Mouse (Mus musculus): ENCODE results near the gene March2. TPM values are rescaled to one million over a fixed set of nuclear protein-coding genes. Genes with fewer than 3 reads are reported as not detected.

Gene March2
- total RNA-seq, 2 experiments from 2014 or later: 86.1 to 87.2 TPM

DNA sequence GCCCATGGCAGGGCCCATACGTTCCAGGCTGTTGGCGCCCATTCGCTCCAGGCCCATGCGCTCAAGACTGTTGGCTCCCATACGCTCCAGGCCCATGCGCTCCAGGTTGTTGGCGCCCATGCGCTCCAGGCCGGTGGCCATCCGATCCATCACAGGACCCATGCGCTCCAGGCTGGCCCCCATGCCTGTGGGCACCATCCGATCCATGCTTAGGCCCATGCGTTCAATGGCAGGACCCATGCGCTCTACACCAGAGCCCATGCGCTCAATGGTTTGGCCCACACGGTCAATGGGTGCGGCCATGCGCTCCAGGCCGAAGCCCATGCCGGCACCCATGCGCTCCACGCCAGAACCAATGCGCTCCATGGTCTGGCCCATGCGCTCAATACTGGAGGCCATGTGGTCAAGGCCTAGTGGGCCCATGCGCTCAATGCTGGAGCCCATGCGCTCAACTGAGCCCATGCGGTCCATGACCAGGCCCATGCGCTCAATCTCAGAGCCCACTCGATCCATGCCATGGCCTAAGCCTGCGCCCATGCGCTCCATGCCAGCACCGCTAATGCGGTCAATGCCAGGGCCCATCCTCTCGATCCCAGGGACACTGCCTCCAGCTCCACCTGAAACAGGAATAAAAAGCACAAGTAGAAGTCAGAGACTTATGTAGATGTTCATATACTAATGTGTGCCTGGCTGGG, 68.5 kb downstream of the March2 start:
- DNase-seq (ENCODE audit: low spot score in 2 of 2): no peak
- intact Hi-C loops (cut with DNase I): no loop called here

DNA sequence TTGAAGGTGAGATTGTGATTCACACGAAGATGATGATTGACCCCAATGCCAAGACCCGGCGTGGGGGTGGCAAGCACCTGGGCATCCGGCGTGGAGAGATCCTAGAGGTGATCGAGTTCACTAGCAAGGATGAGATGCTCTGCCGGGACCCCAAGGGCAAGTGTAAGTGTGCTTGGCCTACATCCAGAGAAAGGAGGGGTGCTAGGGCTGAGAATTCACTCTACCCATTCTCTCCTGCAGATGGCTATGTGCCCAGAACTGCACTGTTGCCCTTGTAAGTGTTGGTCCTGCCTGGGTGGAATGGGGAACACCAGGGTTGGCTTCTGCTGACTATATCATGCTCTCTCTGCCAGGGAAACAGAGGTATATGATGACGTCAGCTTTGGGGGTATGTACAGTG, 73.4 kb downstream of the March2 start:
- DNase-seq (ENCODE audit: low spot score in 2 of 2): no peak
- intact Hi-C loops (cut with DNase I): no loop called here

DNA sequence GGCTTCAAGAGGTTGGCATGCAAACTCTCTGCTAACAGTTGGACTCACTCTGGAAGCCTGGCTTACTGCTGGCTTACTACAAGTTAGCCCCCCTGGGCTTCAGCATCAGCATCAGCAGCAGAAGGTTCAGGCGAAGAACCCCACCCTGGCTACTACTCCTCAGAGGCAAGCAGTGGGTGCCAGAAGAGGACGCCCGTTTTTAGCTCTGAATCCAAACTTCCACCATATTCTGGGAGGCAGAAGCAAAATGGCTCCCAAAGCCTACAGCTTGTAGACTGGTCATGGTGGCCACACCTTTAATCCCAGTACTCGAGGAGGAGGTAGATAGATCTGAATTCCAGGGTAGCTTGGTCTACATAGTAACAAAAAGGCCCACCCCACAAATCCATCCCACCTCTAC, 74.4 kb downstream of the March2 start:
- intact Hi-C loops (cut with DNase I): no loop called here
- no peak for DNase-seq (ENCODE audit: low spot score in 2 of 2)

DNA sequence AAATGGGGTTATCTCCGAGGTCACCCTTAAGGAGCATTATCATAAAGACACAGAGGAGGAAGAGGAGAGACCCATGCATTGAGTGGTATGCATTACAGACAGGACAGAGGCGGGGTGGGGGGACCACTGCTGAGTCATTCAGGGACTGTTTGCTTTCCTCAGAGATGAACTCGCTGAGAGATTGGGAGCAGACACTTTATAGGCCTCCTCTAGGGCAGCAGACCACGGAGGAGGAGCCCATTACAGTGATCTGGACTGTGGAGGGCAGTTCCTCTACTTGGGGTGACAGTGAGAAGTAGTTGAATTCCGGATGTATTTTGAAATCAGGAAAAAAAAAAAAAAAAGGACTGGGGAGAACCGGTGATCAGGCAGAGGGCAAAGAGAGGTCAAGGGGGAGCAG, 78.7 kb downstream of the March2 start:
- no peak for DNase-seq (ENCODE audit: low spot score in 2 of 2)
- intact Hi-C loops (cut with DNase I): no loop called here

DNA sequence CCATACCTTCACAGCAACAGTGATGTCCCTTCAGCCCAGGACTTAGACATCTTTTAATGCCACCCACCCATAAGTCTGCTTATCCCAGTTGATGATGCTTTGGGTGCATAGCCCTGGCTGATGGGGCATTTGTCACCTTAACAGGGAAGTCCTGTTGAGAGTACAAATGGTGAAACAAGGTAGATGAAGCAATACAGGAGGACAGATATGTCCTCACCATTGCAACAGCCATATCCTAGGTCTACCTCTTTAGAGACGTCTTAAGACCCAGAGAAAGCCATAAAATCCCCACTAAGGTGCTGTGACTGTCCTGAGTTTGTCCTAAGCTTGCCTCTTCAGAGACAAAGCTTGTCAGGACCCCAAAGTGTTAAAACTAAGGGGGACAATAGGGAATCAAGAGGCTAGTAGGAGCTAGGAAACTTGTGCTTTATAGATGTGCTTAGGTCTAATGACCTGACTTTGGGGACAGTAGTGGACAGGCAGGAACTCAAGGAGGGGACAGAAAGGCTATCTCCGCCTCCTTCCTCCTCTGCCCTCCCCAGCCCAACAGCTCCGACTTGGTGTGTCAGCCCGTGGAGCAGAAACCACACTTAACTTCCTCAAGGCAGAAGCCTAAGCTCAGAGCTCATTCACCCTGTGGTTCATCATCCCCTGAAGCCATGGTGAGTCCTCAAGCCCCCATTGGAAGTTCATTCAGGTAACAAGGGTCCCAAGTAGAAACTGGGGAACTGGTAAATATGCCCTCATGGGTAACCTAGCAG, 80.8 kb downstream of the March2 start, which contains the start of gene Pram1:
TSS of gene Pram1 (plus strand) at position 541 of the 761 bp plus-strand sequence.
- DNase-seq (ENCODE audit: low spot score in 2 of 2): no peak
- intact Hi-C loops (cut with DNase I): no loop called here

- intact Hi-C loops (cut with DNase I): no loop called here
- DNase-seq (ENCODE audit: low spot score in 2 of 2): peak; percentile 42 to 91
Measured at GRCm38 (mm10) chr17:33637038-33637437, 81.4 kb downstream of the March2 start.

Other genes with a start within 250 kb of the March2 start
- 10 to 100 TPM; 30.4 to 32.0 TPM for gene Adamts10, start 194.5 kb downstream of the March2 start, total RNA-seq (2021)
- 1 to 10 TPM; 1.6 to 2.2 TPM for gene Myo1f, start 163.0 kb downstream of the March2 start, total RNA-seq (2021)
- 10 to 100 TPM; 43.0 to 45.3 TPM for gene Zfp414, start 89.6 kb downstream of the March2 start, total RNA-seq (2021)
- not detected for gene Pram1, start 80.6 kb downstream of the March2 start, total RNA-seq (2021)
- gene Hnrnpm, start 31.8 kb downstream of the March2 start, total RNA-seq (2021): 100 to 1,000 TPM; 120 to 129 TPM
- 100 to 1,000 TPM; 328 to 343 TPM for gene Rab11b, start 41.9 kb upstream of the March2 start, total RNA-seq (2021)
- gene Angptl4, start 63.2 kb upstream of the March2 start, total RNA-seq (2021): 1 to 10 TPM; 3.9 to 4.1 TPM
- 10 to 100 TPM; 37.0 to 39.7 TPM for gene Kank3, start 91.8 kb upstream of the March2 start, total RNA-seq (2021)
- 100 to 1,000 TPM; 675 to 677 TPM for gene Rps28, start 105.9 kb upstream of the March2 start, total RNA-seq (2021)
- 100 to 1,000 TPM; 196 to 205 TPM for gene Ndufa7, start 105.9 kb upstream of the March2 start, total RNA-seq (2021)
- 10 to 100 TPM; 28.1 to 28.3 TPM for gene Cd320, start 124.4 kb upstream of the March2 start, total RNA-seq (2021)
- gene Gm7029, start 155.2 kb upstream of the March2 start, total RNA-seq (2021): not detected
- 1 to 10 TPM; 3.0 to 3.4 TPM for gene Kifc1, start 172.0 kb upstream of the March2 start, total RNA-seq (2021)
- gene Platr17, start 186.5 kb upstream of the March2 start, total RNA-seq (2021): under 1 TPM in 1 of 2 experiments, not detected in 1; 0.57 TPM
- 10 to 100 TPM; 26.0 to 26.2 TPM for gene Daxx, start 190.7 kb upstream of the March2 start, total RNA-seq (2021)
- 10 to 100 TPM; 32.7 to 37.7 TPM for gene Tapbp, start 197.2 kb upstream of the March2 start, total RNA-seq (2021)
- 10 to 100 TPM; 28.1 to 32.1 TPM for gene Zbtb22, start 197.2 kb upstream of the March2 start, total RNA-seq (2021)
- gene Rgl2, start 210.9 kb upstream of the March2 start, total RNA-seq (2021): 10 to 100 TPM; 55.2 to 66.8 TPM
- 100 to 1,000 TPM in 1 of 2 experiments, 10 to 100 TPM in 1; 89.7 to 104 TPM for gene Pfdn6, start 221.7 kb upstream of the March2 start, total RNA-seq (2021)
- gene Wdr46, start 222.0 kb upstream of the March2 start, total RNA-seq (2021): 10 to 100 TPM; 11.2 to 12.0 TPM
- 1 to 10 TPM; 5.8 to 6.4 TPM for gene B3galt4, start 232.8 kb upstream of the March2 start, total RNA-seq (2021)
- 10 to 100 TPM; 78.4 to 81.9 TPM for gene Vps52, start 237.1 kb upstream of the March2 start, total RNA-seq (2021)
- 100 to 1,000 TPM; 296 to 299 TPM for gene Rps18, start 237.3 kb upstream of the March2 start, total RNA-seq (2021)

Measured in left cerebral cortex, postnatal 25 days (tissue).